Mouse (Mus musculus) liver, embryonic 18 days (tissue): ENCODE results near the gene Zmynd10. TPM values are rescaled to one million over a fixed set of nuclear protein-coding genes. Genes with fewer than 3 reads are reported as not detected.

Experiments used
- polyA plus RNA-seq: library from polyadenylated mRNA; depleted of rRNA; stranded (reverse); fragments of >200 nt; gene quantifications from 2 replicates; pipeline ENCODE4 v1.2.3, GENCODE M21; 2012; rRNA removed

Gene Zmynd10
- polyA plus RNA-seq, result 2.0 and 4.2 TPM in 2 replicates

DNA sequence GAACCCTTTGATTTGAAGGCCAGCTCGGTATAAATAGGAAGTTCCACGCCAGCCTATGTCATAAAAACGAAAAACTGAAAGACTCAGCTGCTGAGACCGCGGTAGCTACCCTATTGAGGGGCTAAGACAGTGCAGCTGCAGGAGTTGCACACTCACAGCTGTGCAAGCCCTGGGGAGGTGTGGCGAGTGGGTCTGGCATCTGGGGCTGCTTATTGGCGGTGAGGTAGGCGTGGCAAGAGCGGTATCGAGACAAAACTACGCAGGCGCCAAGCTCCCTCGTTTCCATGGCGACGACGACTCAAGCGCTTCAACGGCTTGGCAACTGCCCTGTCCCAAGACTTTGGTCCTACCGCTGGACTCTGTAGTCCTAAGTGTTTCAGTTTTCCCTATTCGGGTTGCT is at the start of gene Zmynd10:
TSS of gene Zmynd10 (plus strand) at position 273 of the 400 bp plus-strand sequence.

GRCm38 (mm10) chr9:107533791-107534407 is 13.2 kb upstream of the Zmynd10 start, which contains the start of gene Tmem115:
Gene Tmem115 (plus strand): TSS chr9:107533945.

GRCm38 (mm10) chr9:107541474-107542351 is 5.4 kb upstream of the Zmynd10 start, which contains the start of the genes Cyb561d2 and Nprl2:
Gene Cyb561d2 (minus strand): TSS chr9:107542193.
Gene Nprl2 (plus strand): TSS chr9:107542226.

DNA sequence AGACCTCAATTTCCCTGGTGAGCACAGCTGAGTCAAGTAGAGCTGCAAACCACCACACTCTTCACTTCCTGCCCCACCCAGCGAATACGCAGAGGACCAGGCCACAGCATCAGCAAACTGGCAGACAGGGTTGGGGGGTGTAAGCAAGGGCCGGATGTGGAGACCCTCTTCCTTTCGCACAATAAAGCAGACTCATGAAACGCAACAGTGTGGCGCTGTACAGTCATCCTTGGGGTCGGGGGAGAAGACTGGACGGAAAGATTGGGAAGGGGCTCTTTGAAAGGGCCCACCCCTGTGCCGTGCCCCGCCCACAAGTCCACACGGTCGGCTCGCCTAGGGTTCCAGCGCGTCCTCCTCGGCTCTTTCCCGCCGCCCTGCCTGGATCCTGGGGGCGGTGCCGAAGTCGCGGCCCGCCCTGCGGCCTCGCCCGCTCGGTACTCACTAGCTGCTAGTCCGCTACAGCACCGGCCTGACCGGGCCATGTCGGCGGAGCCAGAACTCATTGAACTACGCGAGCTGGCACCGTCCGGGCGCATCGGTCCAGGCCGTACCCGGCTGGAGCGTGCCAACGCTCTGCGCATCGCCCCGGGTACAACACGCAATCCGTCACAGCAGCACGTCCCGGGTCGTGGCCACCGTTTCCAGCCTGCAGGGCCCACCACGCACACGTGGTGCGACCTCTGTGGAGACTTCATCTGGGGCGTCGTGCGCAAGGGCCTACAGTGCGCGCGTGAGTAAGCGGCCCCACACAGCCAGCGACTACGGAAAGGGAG is 4.2 kb downstream of the Zmynd10 start, which contains the start of gene Rassf1:
TSS of gene Rassf1 (plus strand) at position 439 of the 773 bp plus-strand sequence.

DNA sequence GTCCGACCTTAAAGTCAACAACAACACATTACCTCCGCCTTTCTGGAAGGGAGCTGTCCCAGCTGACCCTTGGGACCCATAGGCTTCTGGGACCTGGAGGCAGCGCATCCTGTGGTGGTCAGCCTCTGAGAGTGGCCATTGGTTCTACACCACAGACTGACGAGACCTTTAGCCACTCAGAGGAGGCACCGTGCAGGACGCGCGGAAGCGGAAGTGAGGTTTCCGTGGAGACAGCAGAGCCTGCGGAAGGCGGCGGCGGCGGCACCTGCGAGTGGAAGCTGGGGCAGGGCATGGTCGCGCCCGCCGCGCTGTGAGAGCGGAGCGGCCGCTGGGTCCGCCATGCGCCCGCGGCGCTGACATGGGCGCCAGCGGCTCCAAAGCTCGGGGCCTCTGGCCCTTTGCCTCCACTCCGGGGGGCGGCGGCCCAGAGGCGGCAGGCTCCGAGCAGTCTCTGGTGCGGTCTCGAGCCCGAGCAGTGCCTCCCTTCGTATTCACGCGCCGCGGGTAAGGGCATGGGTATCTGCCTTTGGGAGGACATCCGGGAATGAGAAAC is 16.0 kb downstream of the Zmynd10 start, which contains the start of gene Tusc2:
TSS of gene Tusc2 (plus strand) at position 227 of the 553 bp plus-strand sequence.

DNA sequence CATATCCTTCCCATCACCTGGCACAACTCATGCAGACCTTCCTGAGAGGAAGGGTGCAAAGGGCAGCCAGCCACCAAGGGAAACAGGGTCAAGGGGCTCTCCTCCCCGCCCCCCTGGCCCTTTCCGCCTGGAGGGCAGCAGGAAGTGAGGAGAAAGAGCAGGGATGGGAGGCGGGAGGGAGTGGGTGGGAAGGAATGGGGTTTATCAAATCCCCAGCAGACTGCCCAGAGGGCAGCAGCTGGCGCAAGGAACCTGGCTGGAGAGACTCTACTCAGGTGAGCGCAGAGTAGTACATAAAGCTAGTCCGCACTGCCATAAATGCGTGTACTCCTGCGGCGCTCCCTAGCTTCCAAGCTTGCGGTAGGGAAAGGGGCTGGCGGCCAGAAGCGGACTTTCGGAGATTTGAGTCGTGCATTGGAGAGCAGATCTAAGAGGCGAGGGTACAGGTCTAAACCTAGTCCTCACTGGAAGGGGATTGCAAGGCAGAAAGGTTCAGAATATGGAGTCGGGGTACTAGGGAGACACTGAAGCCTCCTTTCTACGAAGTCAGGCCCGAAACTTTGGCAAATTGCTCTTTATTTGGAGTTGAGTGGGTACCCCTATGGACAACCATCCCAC is 20.7 kb downstream of the Zmynd10 start, which contains the start of gene Hyal2:
TSS of gene Hyal2 (plus strand) at position 244 of the 618 bp plus-strand sequence.

GRCm38 (mm10) chr9:107576357-107577107 is 29.4 kb downstream of the Zmynd10 start, which contains the start of gene Hyal1:
Gene Hyal1 (plus strand): TSS chr9:107576927.

DNA sequence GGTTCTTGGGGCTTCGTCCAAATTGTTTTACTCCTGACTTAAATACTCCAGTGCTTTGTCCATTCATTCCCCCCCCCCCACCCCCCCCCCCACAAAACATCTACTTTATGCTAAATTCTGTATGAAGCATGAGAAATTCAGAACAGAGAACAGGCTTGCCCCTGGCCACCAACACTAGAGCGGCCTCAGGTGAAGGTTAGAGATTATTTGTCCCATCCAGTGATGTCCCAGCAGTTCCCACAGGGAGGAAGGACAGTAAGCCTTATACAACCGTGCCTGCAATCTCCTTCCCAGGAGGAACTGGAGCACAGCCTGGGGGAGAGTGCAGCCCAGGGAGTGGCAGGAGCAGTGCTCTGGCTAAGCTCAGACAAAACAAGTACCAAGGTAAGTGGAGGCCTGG is 31.5 kb downstream of the Zmynd10 start, which contains the start of gene Naa80:
TSS of gene Naa80 (plus strand) at position 301 of the 400 bp plus-strand sequence.

GRCm38 (mm10) chr9:107580501-107581317 is 33.6 kb downstream of the Zmynd10 start, which contains the start of gene Hyal3:
Gene Hyal3 (plus strand): TSS chr9:107580818.

DNA sequence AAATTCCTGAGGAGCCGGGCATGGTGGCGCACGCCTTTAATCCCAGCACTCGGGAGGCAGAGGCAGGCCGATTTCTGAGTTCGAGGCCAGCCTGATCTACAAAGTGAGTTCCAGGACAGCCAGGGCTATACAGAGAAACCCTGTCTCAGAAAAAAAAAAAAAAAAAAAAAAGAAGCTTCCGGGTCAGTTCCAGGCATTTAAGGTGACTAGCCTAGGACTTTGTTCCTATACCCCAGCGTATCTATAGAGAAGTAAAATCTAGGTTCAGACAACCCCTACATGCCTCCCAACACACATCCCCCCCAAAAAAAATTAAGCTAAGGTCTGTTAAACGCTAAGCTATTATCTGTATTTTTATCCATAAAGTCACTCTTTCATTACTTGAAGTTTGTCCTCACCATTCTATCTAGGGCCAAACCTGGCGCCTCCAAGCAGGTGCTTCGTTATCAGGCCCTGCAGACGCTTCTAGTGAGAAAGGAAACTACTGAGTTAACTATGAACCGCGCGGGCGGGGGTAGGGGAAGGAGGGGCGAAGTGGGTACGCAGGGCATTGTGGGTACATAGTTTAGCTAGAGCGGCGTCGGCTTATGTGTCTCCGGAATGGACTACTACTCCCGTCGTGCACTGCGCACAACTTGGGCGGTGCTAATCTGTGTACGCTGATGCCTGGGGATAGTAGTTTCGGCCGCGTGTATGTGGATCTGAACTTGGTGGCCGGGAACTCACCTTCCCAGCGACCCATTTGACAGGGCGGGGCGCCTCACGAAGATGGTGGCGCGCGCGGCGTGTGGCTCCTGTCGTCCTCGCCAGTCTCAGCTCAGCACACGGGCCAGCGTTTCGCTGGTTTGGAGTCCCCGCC is 40.1 kb downstream of the Zmynd10 start, which contains the start of gene Ifrd2:
TSS of gene Ifrd2 (plus strand) at position 669 of the 859 bp plus-strand sequence.

Other genes starting within 250 kb of the Zmynd10 start
- 4.6 and 6.8 TPM in 2 replicates for gene Hemk1, start 208.9 kb upstream of the Zmynd10 start, polyA plus RNA-seq
- gene 6430571L13Rik, start 206.7 kb upstream of the Zmynd10 start, polyA plus RNA-seq, result 0.15 and 0.17 TPM in 2 replicates
- gene Cacna2d2, start 147.7 kb upstream of the Zmynd10 start, polyA plus RNA-seq, result 0.03 and 0.04 TPM in 2 replicates
- 10.7 and 10.8 TPM in 2 replicates for gene Tmem115, start 13.4 kb upstream of the Zmynd10 start, polyA plus RNA-seq
- gene Cyb561d2, start 5.1 kb upstream of the Zmynd10 start, polyA plus RNA-seq, result 12.1 and 12.2 TPM in 2 replicates
- 12.5 and 13.9 TPM in 2 replicates for gene Nprl2, start 5.1 kb upstream of the Zmynd10 start, polyA plus RNA-seq
- 16.5 and 18.0 TPM in 2 replicates for gene Rassf1, start 4.3 kb downstream of the Zmynd10 start, polyA plus RNA-seq
- gene Tusc2, start 16.0 kb downstream of the Zmynd10 start, polyA plus RNA-seq, result 18.8 and 19.4 TPM in 2 replicates
- 37.6 and 38.7 TPM in 2 replicates for gene Hyal2, start 20.6 kb downstream of the Zmynd10 start, polyA plus RNA-seq
- 2.0 and 2.7 TPM in 2 replicates for gene Hyal1, start 29.6 kb downstream of the Zmynd10 start, polyA plus RNA-seq
- gene Naa80, start 31.6 kb downstream of the Zmynd10 start, polyA plus RNA-seq, result 14.5 and 16.0 TPM in 2 replicates
- gene Hyal3, start 33.5 kb downstream of the Zmynd10 start, polyA plus RNA-seq, result 0.55 and 0.59 TPM in 2 replicates
- 80.9 and 85.5 TPM in 2 replicates for gene Ifrd2, start 40.3 kb downstream of the Zmynd10 start, polyA plus RNA-seq
- 0.89 and 2.0 TPM in 2 replicates for gene Sema3b, start 61.9 kb downstream of the Zmynd10 start, polyA plus RNA-seq
- 135 and 153 TPM in 2 replicates for gene Gnai2, start 88.1 kb downstream of the Zmynd10 start, polyA plus RNA-seq
- 291 and 302 TPM in 2 replicates for gene Slc38a3, start 122.2 kb downstream of the Zmynd10 start, polyA plus RNA-seq
- 0.65 and 0.76 TPM in 2 replicates for gene Gnat1, start 132.4 kb downstream of the Zmynd10 start, polyA plus RNA-seq
- gene Sema3f, start 163.2 kb downstream of the Zmynd10 start, polyA plus RNA-seq, result 3.5 and 4.9 TPM in 2 replicates
- 33.4 and 38.1 TPM in 2 replicates for gene Rbm5, start 223.7 kb downstream of the Zmynd10 start, polyA plus RNA-seq